Mouse (Mus musculus) neural tube, embryonic 11.5 days (tissue): ENCODE measurements around the gene Enkd1. TPM values are rescaled to one million over a fixed set of nuclear protein-coding genes. Genes with fewer than 3 reads are reported as not detected.

ENCODE experiments used
- ATAC-seq: fragments of 200-750 bp; cut with Nextera tagmentation; 2 replicates; pipeline ENCODE4 v1.8.0; 2017; ENCODE audit warnings: moderate number of reproducible peaks, mild to moderate bottlenecking, moderate TSS enrichment, moderate library complexity; ENCODE audit not compliant: insufficient read depth, low FRiP score, low TSS enrichment
- DNase-seq: peaks from one replicate; pipeline ENCODE4 v3.0.0-alpha.2; 2015; ENCODE audit warnings: low spot score
- H3K27ac ChIP-seq: fragments of 300-500 bp; sonication (generic); 2 replicates; pipeline ENCODE4 v1.5.1; 2014; ENCODE audit warnings: low read depth, mild to moderate bottlenecking, low read length
- H3K27me3 ChIP-seq: fragments of 300-500 bp; sonication (generic); 2 replicates; pipeline ENCODE4 v1.6.1; 2014; ENCODE audit warnings: mild to moderate bottlenecking, low read length, mixed read lengths; ENCODE audit not compliant: control insufficient read depth, insufficient read depth
- H3K36me3 ChIP-seq: fragments of 300-500 bp; sonication (generic); 2 replicates; pipeline ENCODE4 v1.6.1; 2014; ENCODE audit warnings: mild to moderate bottlenecking, low read length, moderate library complexity, mixed read lengths; ENCODE audit not compliant: control insufficient read depth, insufficient read depth
- H3K4me1 ChIP-seq: fragments of 300-500 bp; sonication (generic); 2 replicates; pipeline ENCODE4 v1.6.1; 2014; ENCODE audit warnings: low read length, mixed read lengths; ENCODE audit not compliant: control insufficient read depth, insufficient read depth
- H3K4me2 ChIP-seq: fragments of 300-500 bp; sonication (generic); 2 replicates; pipeline ENCODE4 v1.6.1; 2014; ENCODE audit warnings: low read depth, mild to moderate bottlenecking, moderate library complexity
- H3K4me3 ChIP-seq: fragments of 300-500 bp; sonication (generic); 2 replicates; pipeline ENCODE4 v1.5.1; 2014; ENCODE audit warnings: low read depth, low read length
- H3K9ac ChIP-seq: fragments of 300-500 bp; sonication (generic); 2 replicates; pipeline ENCODE4 v1.6.1; 2014; ENCODE audit warnings: mild to moderate bottlenecking, low read length
- H3K9me3 ChIP-seq: fragments of 300-500 bp; sonication (generic); 2 replicates; pipeline ENCODE4 v1.6.1; 2016; ENCODE audit warnings: low read length; ENCODE audit not compliant: control insufficient read depth
- WGBS: fragments of 180-500 bp; shearing (Covaris S2); extraction: QIAGEN DNeasy Blood & Tissue Kit; methylation state at CpG from one replicate; pipeline ENCODE4 v1.1.7; 2014; 5-methylcytosine and 5-hydroxymethylcytosine counted together
- polyA plus RNA-seq: library from polyadenylated mRNA; unstranded; fragments of >200 nt; fragmentation: Nextera tagmentation; extraction: Ambion mirVana; gene quantifications from 2 replicates; pipeline ENCODE4 v1.2.1, GENCODE M21; 2014

The Enkd1 gene
- polyA plus RNA-seq, 1 experiment from 2014 or later, result 27.6 TPM

- DNase-seq (no peak), ATAC-seq (no peak)
- Histone ChIP-seq H3K9ac (no peak overlapping the region), H3K27ac (no peak overlapping the region), H3K36me3 (peaks cover 12% of the 10 kb centered on the region), H3K4me2 (no peak overlapping the region), H3K4me1 (peaks cover 16% of the 10 kb centered on the region), H3K4me3 (no peak overlapping the region), H3K9me3 (no peaks in the 10 kb centered on the region), H3K27me3 (no peaks in the 10 kb centered on the region)
- 90% methylated on average over 5 of the region's 5 CpGs for WGBS
These were observed 9.3 kb downstream of the Enkd1 start for GRCm38 (mm10) chr8:105698734-105699133.

GRCm38 (mm10) chr8:105697196-105697780 is 10.7 kb downstream of the Enkd1 start:
- Histone ChIP-seq H3K9me3 (no peaks in the 10 kb centered on the region), H3K27me3 (no peaks in the 10 kb centered on the region), H3K4me3 (no peak overlapping the region), H3K4me2 (no peak overlapping the region), H3K4me1 (peaks cover 13% of the 10 kb centered on the region), H3K9ac (no peak overlapping the region), H3K27ac (no peak overlapping the region), H3K36me3 (peaks cover 8% of the 10 kb centered on the region)
- no peak for DNase-seq
- ATAC-seq, result no peak
- WGBS, result 92% methylated on average over 17 of the region's 17 CpGs

- Histone ChIP-seq H3K27me3 (no peaks in the 10 kb centered on the region), H3K27ac (no peak overlapping the region), H3K9ac (no peak overlapping the region), H3K4me2 (peak overlapping the region; percentile 79; the same call in 1 of the 2 replicates), H3K36me3 (peaks cover 8% of the 10 kb centered on the region), H3K4me1 (peaks cover 7% of the 10 kb centered on the region; the same call in 1 of the 2 replicates), H3K9me3 (no peaks in the 10 kb centered on the region), H3K4me3 (no peak overlapping the region; the same call in 1 of the 2 replicates)
- ATAC-seq (no peak), DNase-seq (no peak)
- 86% methylated on average over 30 of the region's 30 CpGs for WGBS
These were observed 12.8 kb downstream of the Enkd1 start for GRCm38 (mm10) chr8:105695080-105695780.

GRCm38 (mm10) chr8:105694051-105694799 is 13.8 kb downstream of the Enkd1 start:
- Histone ChIP-seq H3K4me3 (peak overlapping the region; percentile 43), H3K9me3 (no peaks in the 10 kb centered on the region), H3K4me2 (peak overlapping the region; percentile 79), H3K36me3 (peaks cover 8% of the 10 kb centered on the region), H3K27ac (peak overlapping the region; percentile 56), H3K4me1 (0 out of 2 replicates have a peak, but pooled peaks cover 3% of the 10 kb centered on the region), H3K9ac (peak overlapping the region; percentile 65), H3K27me3 (no peaks in the 10 kb centered on the region)
- ATAC-seq (peak; percentile 46), DNase-seq (peak; percentile 47)
- WGBS, result 10% methylated on average over 29 of the region's 40 CpGs

GRCm38 (mm10) chr8:105693648-105694047 is 14.4 kb downstream of the Enkd1 start:
- peak; percentile 81 for DNase-seq
- Histone ChIP-seq H3K4me1 (0 out of 2 replicates have a peak, but pooled peaks cover 3% of the 10 kb centered on the region), H3K36me3 (peaks cover 8% of the 10 kb centered on the region), H3K27me3 (no peaks in the 10 kb centered on the region), H3K9ac (peak overlapping the region; percentile 65), H3K4me2 (peak overlapping the region; percentile 79), H3K9me3 (no peaks in the 10 kb centered on the region), H3K4me3 (peak overlapping the region; percentile 43), H3K27ac (peak overlapping the region; percentile 56)
- 4% methylated on average over 30 of the region's 30 CpGs for WGBS
- peak; percentile 49 for ATAC-seq

GRCm38 (mm10) chr8:105692449-105693182 is 15.4 kb downstream of the Enkd1 start:
- WGBS, result 90% methylated on average over 11 of the region's 11 CpGs
- Histone ChIP-seq H3K27me3 (no peaks in the 10 kb centered on the region), H3K4me2 (no peak overlapping the region), H3K9me3 (no peaks in the 10 kb centered on the region), H3K36me3 (peaks cover 4% of the 10 kb centered on the region), H3K27ac (no peak overlapping the region), H3K4me3 (no peak overlapping the region), H3K9ac (no peak overlapping the region), H3K4me1 (0 out of 2 replicates have a peak, but pooled peaks cover 3% of the 10 kb centered on the region)
- no peak for ATAC-seq
- DNase-seq, result no peak

GRCm38 (mm10) chr8:105690978-105691377 is 17.0 kb downstream of the Enkd1 start:
- no peak overlapping the region for H3K4me2 ChIP-seq
- 0 out of 2 replicates have a peak, but pooled peaks cover 3% of the 10 kb centered on the region for H3K4me1 ChIP-seq
- no peak overlapping the region for H3K9ac ChIP-seq
- H3K4me3 ChIP-seq, result no peak overlapping the region
- no peak for ATAC-seq
- H3K36me3 ChIP-seq, result no peaks in the 10 kb centered on the region; the same call in 1 of the 2 replicates
- H3K27ac ChIP-seq, result no peak overlapping the region
- no peaks in the 10 kb centered on the region for H3K9me3 ChIP-seq
- no peaks in the 10 kb centered on the region for H3K27me3 ChIP-seq
- no peak for DNase-seq
- 88% methylated on average over 14 of the region's 14 CpGs for WGBS

GRCm38 (mm10) chr8:105689983-105690360 is 18.0 kb downstream of the Enkd1 start:
- H3K27me3 ChIP-seq, result no peaks in the 10 kb centered on the region
- no peaks in the 10 kb centered on the region for H3K9me3 ChIP-seq
- no peak overlapping the region for H3K4me3 ChIP-seq
- H3K36me3 ChIP-seq, result no peaks in the 10 kb centered on the region; the same call in 1 of the 2 replicates
- 94% methylated on average over 9 of the region's 9 CpGs for WGBS
- no peak for ATAC-seq
- 0 out of 2 replicates have a peak, but pooled peaks cover 3% of the 10 kb centered on the region for H3K4me1 ChIP-seq
- DNase-seq, result no peak
- no peak overlapping the region for H3K9ac ChIP-seq
- no peak overlapping the region for H3K27ac ChIP-seq
- no peak overlapping the region for H3K4me2 ChIP-seq
